Mouse (Mus musculus): ENCODE measurements at regions not wholly inside any gene's neighbourhood (a gene's known extent, or its start where the extent isn't known, plus 50 kb on each side); places are given as distances from the start of the nearest gene placed in this dataset.

DNA sequence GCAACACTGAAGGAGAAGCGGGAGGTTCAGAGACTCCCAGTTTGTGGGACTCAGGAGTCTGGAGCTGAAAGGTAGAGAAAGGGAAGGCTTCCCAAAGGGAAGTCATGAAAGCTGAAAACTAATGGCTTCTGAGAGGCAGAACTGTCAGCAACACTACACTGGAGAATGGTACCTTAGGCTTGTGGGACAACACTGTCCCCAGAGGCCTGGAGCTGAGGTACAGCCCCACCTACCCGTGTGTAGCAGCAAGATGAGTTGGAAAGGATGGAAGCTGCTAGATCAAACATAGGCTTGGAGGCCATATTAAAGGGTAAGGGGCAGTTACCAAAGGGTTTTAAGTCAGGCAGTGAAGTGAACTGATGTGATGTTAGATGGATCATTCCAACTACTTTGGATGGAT lies 219.9 kb upstream of the Ccdc122 start:
- TF ChIP-seq CTCF (IDR thresholded peaks at IDR 0.05; ENCODE audit: low read depth): no peak
- no peak for TF ChIP-seq EP300 (IDR thresholded peaks at IDR 0.05; ENCODE audit: low read depth)

Measured in liver, embryonic 14.5 days (tissue).